Mouse (Mus musculus) embryonic fibroblast, embryonic 13.5 days (primary cell): ENCODE results near the gene Havcr2. TPM values are rescaled to one million over a fixed set of nuclear protein-coding genes. Genes with fewer than 3 reads are reported as not detected.
A peak's percentile ranks its signal among the peaks of the same experiment; 100 is the strongest.
"Not testable (repeated sequence)": the region's sequence is repeated elsewhere in the genome, so short reads cannot be mapped to it uniquely, and the experiment has no call there.

Experiments used
- H3K27ac ChIP-seq: 2 replicates; pipeline ENCODE4 v1.5.1; 2012; ENCODE audit warnings: low read length, control low read depth, inconsistent platforms; ENCODE audit not compliant: insufficient read depth
- H3K4me1 ChIP-seq: 2 replicates; pipeline ENCODE4 v1.6.1; 2011; ENCODE audit warnings: low read length; ENCODE audit not compliant: control insufficient read depth, insufficient read depth
- H3K4me3 ChIP-seq: 2 replicates; pipeline ENCODE4 v1.5.1; 2011; ENCODE audit warnings: mild to moderate bottlenecking, control low read depth, low read length; ENCODE audit not compliant: insufficient read depth
- CTCF ChIP-seq: IDR thresholded peaks from 2 replicates; pipeline ENCODE4 v1.5.1; 2011; ENCODE audit warnings: mild to moderate bottlenecking, control low read depth, low read length, moderate library complexity, borderline replicate concordance; ENCODE audit not compliant: insufficient read depth
- POLR2A ChIP-seq: IDR thresholded peaks from 2 replicates; pipeline ENCODE4 v1.6.1; 2011; ENCODE audit warnings: low read depth, mild to moderate bottlenecking, control low read depth, low read length, moderate library complexity
- polyA plus RNA-seq: library from polyadenylated mRNA; stranded (reverse); fragments of >200 nt; gene quantifications from 2 replicates; pipeline ENCODE4 v1.2.4, GENCODE M21; 2011; ENCODE audit warnings: low read depth; ENCODE audit not compliant: missing spikeins, insufficient read length

Havcr2 gene
- polyA plus RNA-seq: 0.44 and 1.9 TPM in 2 replicates

DNA sequence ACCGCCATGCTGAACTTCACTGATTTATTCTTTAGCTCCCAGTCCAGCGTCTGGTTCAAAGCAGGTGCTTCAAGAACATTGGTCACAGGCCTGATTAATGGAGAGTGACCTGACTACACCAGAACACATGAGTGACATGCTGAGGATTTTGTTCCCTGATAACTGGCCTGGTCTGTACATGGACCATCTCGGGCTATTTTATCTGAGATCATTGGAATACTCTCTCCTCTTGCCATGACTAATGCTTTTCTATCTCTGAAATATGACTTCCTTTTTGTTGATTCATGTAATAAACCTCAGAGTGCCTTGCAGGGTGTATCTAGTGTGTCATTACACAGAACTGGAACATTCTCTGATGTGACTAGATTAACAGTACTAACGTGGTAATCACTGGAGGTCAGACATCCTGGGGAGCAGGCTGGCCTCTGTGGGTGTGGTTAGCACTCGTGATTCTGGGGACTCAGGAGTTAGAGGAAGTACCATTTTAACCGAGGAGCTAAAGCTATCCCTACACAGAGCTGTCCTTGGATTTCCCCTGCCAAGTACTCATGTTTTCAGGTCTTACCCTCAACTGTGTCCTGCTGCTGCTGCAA is at the start of gene Havcr2:
Gene Havcr2 (plus strand): TSS at position 483 of the 593 bp plus-strand sequence.
- no peak within 1 kb of the TSS for H3K4me3 ChIP-seq
- H3K27ac ChIP-seq: peak within 1 kb of the TSS; percentile 31; the same call in 1 of the 2 replicates
- TF ChIP-seq POLR2A: no peak
- TF ChIP-seq CTCF: no peak
- peaks cover 6% of the 10 kb centered on the region for H3K4me1 ChIP-seq

DNA sequence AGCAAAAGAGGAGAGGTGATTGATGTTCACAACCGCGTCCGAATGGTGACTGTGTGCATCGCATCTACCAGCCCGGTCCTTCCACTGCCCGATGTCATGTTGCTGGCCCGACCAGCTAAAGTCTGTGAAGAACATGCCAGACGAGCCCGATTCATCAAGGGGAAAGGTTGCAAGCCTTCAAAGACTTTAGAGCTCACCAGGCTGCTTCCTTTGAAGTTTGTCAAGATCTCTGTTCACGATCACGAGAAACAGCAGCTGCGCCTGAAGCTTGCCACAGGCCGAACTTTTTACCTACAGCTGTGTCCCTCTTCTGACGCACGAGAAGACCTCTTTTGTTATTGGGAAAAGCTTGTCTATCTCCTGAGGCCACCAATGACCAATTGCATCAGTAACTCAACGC is 49.7 kb upstream of the Havcr2 start:
- H3K4me1 ChIP-seq: no peaks in the 10 kb centered on the region
- no peak overlapping the region for H3K4me3 ChIP-seq
- TF ChIP-seq CTCF (no peak), POLR2A (no peak)
- no peak overlapping the region for H3K27ac ChIP-seq

- TF ChIP-seq POLR2A: no peak
- no peak overlapping the region for H3K27ac ChIP-seq
- no peak overlapping the region for H3K4me3 ChIP-seq
- no peaks in the 10 kb centered on the region for H3K4me1 ChIP-seq
Measured at GRCm38 (mm10) chr11:46406721-46407120, 48.0 kb upstream of the Havcr2 start.

GRCm38 (mm10) chr11:46410018-46410563 is 44.6 kb upstream of the Havcr2 start:
- Histone ChIP-seq H3K4me3 (no peak overlapping the region), H3K4me1 (no peaks in the 10 kb centered on the region), H3K27ac (no peak overlapping the region)
- no peak for TF ChIP-seq CTCF
- no peak for TF ChIP-seq POLR2A

DNA sequence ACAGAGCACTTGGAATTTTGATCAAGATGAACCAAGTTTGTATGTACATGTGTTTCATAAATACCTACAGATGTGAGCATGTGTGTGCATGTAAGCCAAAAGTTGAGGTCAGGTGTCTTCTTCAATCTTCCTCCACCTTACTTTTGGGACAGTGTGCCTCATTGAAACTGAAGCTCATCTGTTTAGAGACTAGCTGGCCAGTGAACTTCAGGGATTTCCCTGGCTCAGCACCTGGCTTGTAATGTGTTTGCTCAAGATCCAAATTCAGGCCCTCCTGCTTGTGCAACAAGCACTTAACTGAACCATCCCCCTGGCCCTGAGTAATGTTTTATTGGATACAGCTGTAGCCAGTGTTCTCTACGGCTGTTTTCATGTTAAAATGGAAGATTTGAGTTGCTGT is 36.3 kb upstream of the Havcr2 start:
- Histone ChIP-seq H3K4me1 (no peaks in the 10 kb centered on the region), H3K27ac (no peak overlapping the region), H3K4me3 (no peak overlapping the region)
- TF ChIP-seq POLR2A (no peak), CTCF (no peak)

- no peak overlapping the region for H3K4me3 ChIP-seq
- no peak for TF ChIP-seq CTCF
- TF ChIP-seq POLR2A: no peak
- no peaks in the 10 kb centered on the region for H3K4me1 ChIP-seq
- H3K27ac ChIP-seq: no peak overlapping the region
Measured at GRCm38 (mm10) chr11:46418860-46419259, 35.9 kb upstream of the Havcr2 start.

GRCm38 (mm10) chr11:46421086-46421888 is 33.4 kb upstream of the Havcr2 start:
- Histone ChIP-seq H3K27ac (no peak overlapping the region), H3K4me3 (no peak overlapping the region), H3K4me1 (no peaks in the 10 kb centered on the region)
- no peak for TF ChIP-seq CTCF
- TF ChIP-seq POLR2A: no peak

GRCm38 (mm10) chr11:46428131-46428530 is 26.6 kb upstream of the Havcr2 start:
- not testable (repeated sequence) for H3K4me1 ChIP-seq, H3K4me3 ChIP-seq, H3K27ac ChIP-seq

- no peak for TF ChIP-seq POLR2A
- TF ChIP-seq CTCF: no peak
- no peak overlapping the region for H3K4me3 ChIP-seq
- H3K4me1 ChIP-seq: no peaks in the 10 kb centered on the region
Measured at GRCm38 (mm10) chr11:46430123-46430522, 24.6 kb upstream of the Havcr2 start.

GRCm38 (mm10) chr11:46431129-46431528 is 23.6 kb upstream of the Havcr2 start:
- no peak overlapping the region for H3K4me3 ChIP-seq
- H3K4me1 ChIP-seq: no peaks in the 10 kb centered on the region
- peak; percentile 57; the same call in 1 of the 2 replicates for TF ChIP-seq CTCF
- no peak for TF ChIP-seq POLR2A
- no peak overlapping the region for H3K27ac ChIP-seq

More at GRCm38 (mm10) chr11:46430123-46430522, 24.6 kb upstream of the Havcr2 start:
- H3K27ac ChIP-seq: no peak overlapping the region
